Mouse (Mus musculus) neural tube, embryonic 15.5 days (tissue): ENCODE data around the gene Letmd1. TPM values are rescaled to one million over a fixed set of nuclear protein-coding genes. Genes with fewer than 3 reads are reported as not detected.

Experiments used
- ATAC-seq: fragments of 200-750 bp; cut with Nextera tagmentation; 2 replicates; pipeline ENCODE4 v1.8.0; 2017; ENCODE audit warnings: mild to moderate bottlenecking, moderate TSS enrichment, moderate library complexity; ENCODE audit not compliant: low FRiP score
- H3K27ac ChIP-seq: fragments of 300-500 bp; sonication (generic); replicated peaks from 2 replicates; pipeline ENCODE4 v1.5.1; 2015; ENCODE audit warnings: mild to moderate bottlenecking, inconsistent platforms
- H3K27me3 ChIP-seq: fragments of 300-500 bp; sonication (generic); replicated peaks from 2 replicates; pipeline ENCODE4 v1.6.1; 2015; ENCODE audit warnings: inconsistent platforms
- H3K36me3 ChIP-seq: fragments of 300-500 bp; sonication (generic); 2 replicates; pipeline ENCODE4 v1.6.1; 2015; ENCODE audit warnings: inconsistent platforms
- H3K4me1 ChIP-seq: fragments of 300-500 bp; sonication (generic); 2 replicates; pipeline ENCODE4 v1.6.1; 2015; ENCODE audit warnings: inconsistent platforms
- H3K4me2 ChIP-seq: fragments of 300-500 bp; sonication (generic); 2 replicates; pipeline ENCODE4 v1.6.1; 2015; ENCODE audit warnings: inconsistent platforms, mild to moderate bottlenecking, moderate library complexity
- H3K4me3 ChIP-seq: fragments of 300-500 bp; sonication (generic); replicated peaks from 2 replicates; pipeline ENCODE4 v1.5.1; 2015; ENCODE audit warnings: mild to moderate bottlenecking, inconsistent platforms
- H3K9ac ChIP-seq: fragments of 300-500 bp; sonication (generic); replicated peaks from 2 replicates; pipeline ENCODE4 v1.6.1; 2015; ENCODE audit warnings: mild to moderate bottlenecking, inconsistent platforms
- H3K9me3 ChIP-seq: fragments of 300-500 bp; sonication (generic); replicated peaks from 2 replicates; pipeline ENCODE4 v1.6.1; 2016; ENCODE audit warnings: inconsistent platforms
- WGBS: fragments of 180-500 bp; shearing (Covaris S2); methylation state at CpG from one replicate; pipeline ENCODE4 v1.1.7; 2015; ENCODE audit warnings: mixed read lengths; 5-methylcytosine and 5-hydroxymethylcytosine counted together
- polyA plus RNA-seq: library from polyadenylated mRNA; unstranded; fragments of >200 nt; fragmentation: Nextera tagmentation; extraction: Ambion mirVana; gene quantifications from 2 replicates; pipeline ENCODE4 v1.2.1, GENCODE M21; 2015

The Letmd1 gene
- polyA plus RNA-seq, 1 experiment from 2014 or later: 57.2 TPM

- no peaks in the 10 kb centered on the region for H3K27me3 ChIP-seq
- H3K4me3 ChIP-seq: no peak overlapping the region
- H3K9me3 ChIP-seq: no peaks in the 10 kb centered on the region
- H3K27ac ChIP-seq: no peak overlapping the region
- no peaks in the 10 kb centered on the region for H3K4me1 ChIP-seq
- no peak overlapping the region for H3K4me2 ChIP-seq
- no peak for ATAC-seq
- no peak overlapping the region for H3K9ac ChIP-seq
- WGBS: 96% methylated on average over 11 of the region's 11 CpGs
- peaks cover 80% of the 10 kb centered on the region for H3K36me3 ChIP-seq
Measured at GRCm38 (mm10) chr15:100510072-100510471, 41.2 kb downstream of the Letmd1 start.

GRCm38 (mm10) chr15:100513387-100513786 is 44.6 kb downstream of the Letmd1 start:
- no peak overlapping the region for H3K9ac ChIP-seq
- H3K9me3 ChIP-seq: no peaks in the 10 kb centered on the region
- ATAC-seq: no peak
- no peak overlapping the region for H3K4me2 ChIP-seq
- H3K36me3 ChIP-seq: peaks cover 66% of the 10 kb centered on the region
- no peak overlapping the region for H3K27ac ChIP-seq
- H3K4me1 ChIP-seq: no peaks in the 10 kb centered on the region
- H3K4me3 ChIP-seq: no peak overlapping the region
- 92% methylated on average over 4 of the region's 4 CpGs for WGBS
- H3K27me3 ChIP-seq: no peaks in the 10 kb centered on the region

DNA sequence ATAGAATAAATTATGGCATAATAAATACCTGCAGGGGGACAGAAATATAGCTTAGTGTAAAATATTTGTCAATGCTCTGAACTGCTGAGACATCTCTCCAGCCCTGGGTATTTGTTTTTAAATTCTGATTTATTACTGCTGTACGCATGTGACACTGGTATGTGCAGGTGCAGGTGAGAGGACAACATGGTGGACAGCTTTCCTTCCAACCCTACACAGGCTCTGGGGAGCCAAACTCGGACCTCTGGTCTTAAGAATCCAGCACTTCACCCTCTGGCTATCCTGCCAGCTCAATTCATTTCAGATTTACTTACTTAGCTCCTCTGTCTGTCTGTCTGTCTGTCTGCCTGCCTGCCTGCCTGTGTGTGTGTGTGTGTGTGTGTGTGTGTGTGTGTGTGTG is 46.3 kb downstream of the Letmd1 start:
- H3K4me3 ChIP-seq: no peak overlapping the region
- no peak overlapping the region for H3K9ac ChIP-seq
- no peak overlapping the region for H3K4me2 ChIP-seq
- no peak for ATAC-seq
- whole genome bisulfite sequencing: 93% methylated on average over 2 of the region's 2 CpGs
- H3K36me3 ChIP-seq: peaks cover 64% of the 10 kb centered on the region
- no peaks in the 10 kb centered on the region for H3K9me3 ChIP-seq
- no peak overlapping the region for H3K27ac ChIP-seq
- H3K27me3 ChIP-seq: no peaks in the 10 kb centered on the region
- no peaks in the 10 kb centered on the region for H3K4me1 ChIP-seq

GRCm38 (mm10) chr15:100520306-100520705 is 51.5 kb downstream of the Letmd1 start:
- H3K4me1 ChIP-seq: no peaks in the 10 kb centered on the region
- H3K9me3 ChIP-seq: no peaks in the 10 kb centered on the region
- peaks cover 44% of the 10 kb centered on the region for H3K36me3 ChIP-seq
- no peak overlapping the region for H3K4me3 ChIP-seq
- ATAC-seq: no peak
- no peaks in the 10 kb centered on the region for H3K27me3 ChIP-seq
- no peak overlapping the region for H3K9ac ChIP-seq
- no peak overlapping the region for H3K4me2 ChIP-seq
- WGBS: 96% methylated on average over 14 of the region's 14 CpGs
- no peak overlapping the region for H3K27ac ChIP-seq

- Histone ChIP-seq H3K27ac (no peak overlapping the region), H3K36me3 (peaks cover 28% of the 10 kb centered on the region), H3K4me2 (no peak overlapping the region), H3K27me3 (no peaks in the 10 kb centered on the region), H3K4me1 (no peaks in the 10 kb centered on the region), H3K9ac (no peak overlapping the region), H3K4me3 (no peak overlapping the region), H3K9me3 (no peaks in the 10 kb centered on the region)
- WGBS: 95% methylated on average over 14 of the region's 14 CpGs
- ATAC-seq: no peak
Measured at GRCm38 (mm10) chr15:100525405-100525804, 56.6 kb downstream of the Letmd1 start.

DNA sequence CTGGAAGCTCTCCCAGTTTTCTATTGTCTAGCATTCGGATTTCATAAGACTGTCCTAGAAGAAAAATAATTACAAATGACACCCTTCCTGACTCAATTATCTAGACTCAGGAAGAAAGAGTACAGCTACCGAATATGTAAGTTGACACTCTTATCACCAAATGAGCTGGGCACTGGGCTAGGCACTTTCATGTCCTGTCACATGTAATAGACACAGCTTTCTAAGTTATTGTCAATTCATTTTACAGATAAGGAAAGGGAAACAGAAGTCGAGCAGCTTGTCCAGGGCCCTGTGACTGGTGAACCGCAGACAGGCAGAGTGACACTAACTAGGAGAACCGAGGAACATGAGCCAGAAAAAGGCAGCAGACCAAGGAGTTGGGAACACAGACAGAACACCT is 59.1 kb downstream of the Letmd1 start:
- 93% methylated on average over 5 of the region's 5 CpGs for WGBS
- no peak for ATAC-seq
- Histone ChIP-seq H3K36me3 (peaks cover 14% of the 10 kb centered on the region; the same call in 1 of the 2 replicates), H3K9me3 (no peaks in the 10 kb centered on the region), H3K4me3 (no peak overlapping the region), H3K27ac (no peak overlapping the region), H3K27me3 (no peaks in the 10 kb centered on the region), H3K9ac (no peak overlapping the region), H3K4me2 (no peak overlapping the region), H3K4me1 (no peaks in the 10 kb centered on the region)

Other genes starting within 250 kb of the Letmd1 start
- 13.3 and 22.0 TPM in 2 replicates for gene Atf1, start 241.2 kb upstream of the Letmd1 start, polyA plus RNA-seq
- gene Tmprss12, start 188.2 kb upstream of the Letmd1 start, polyA plus RNA-seq: not detected in 2 replicates
- 3.8 and 5.4 TPM in 2 replicates for gene Mettl7a1, start 164.9 kb upstream of the Letmd1 start, polyA plus RNA-seq
- 0.32 and 0.64 TPM in 2 replicates for gene Mettl7a3, start 134.1 kb upstream of the Letmd1 start, polyA plus RNA-seq
- 1.1 and 1.7 TPM in 2 replicates for gene Methig1, start 115.9 kb upstream of the Letmd1 start, polyA plus RNA-seq
- not detected in 2 replicates for gene Mettl7a2, start 115.8 kb upstream of the Letmd1 start, polyA plus RNA-seq
- 1.8 TPM in 1 of 2 replicates, not detected in the other for gene Higd1c, start 104.5 kb upstream of the Letmd1 start, polyA plus RNA-seq
- 0.08 and 0.23 TPM in 2 replicates for gene Gm5475, start 46.9 kb upstream of the Letmd1 start, polyA plus RNA-seq
- gene Slc11a2, start 44.0 kb upstream of the Letmd1 start, polyA plus RNA-seq: 23.5 and 24.2 TPM in 2 replicates
- 34.1 and 37.9 TPM in 2 replicates for gene Csrnp2, start 26.5 kb downstream of the Letmd1 start, polyA plus RNA-seq
- gene Tfcp2, start 83.0 kb downstream of the Letmd1 start, polyA plus RNA-seq: 32.4 and 34.8 TPM in 2 replicates
- 26.0 and 32.4 TPM in 2 replicates for gene Pou6f1, start 131.0 kb downstream of the Letmd1 start, polyA plus RNA-seq
- 99.3 and 144 TPM in 2 replicates for gene Dazap2, start 146.3 kb downstream of the Letmd1 start, polyA plus RNA-seq
- gene Smagp, start 167.9 kb downstream of the Letmd1 start, polyA plus RNA-seq: 3.0 and 7.4 TPM in 2 replicates
- gene Bin2, start 200.5 kb downstream of the Letmd1 start, polyA plus RNA-seq: 2.6 and 11.0 TPM in 2 replicates
- gene Cela1, start 218.9 kb downstream of the Letmd1 start, polyA plus RNA-seq: 3.1 and 5.8 TPM in 2 replicates